Mouse (Mus musculus) kidney, adult 9 months (tissue): ENCODE results near the gene Exoc6b.

Experiments
- DNase-seq: peaks from one replicate; pipeline ENCODE4 v3.0.0; 2022

Gene Exoc6b

DNA sequence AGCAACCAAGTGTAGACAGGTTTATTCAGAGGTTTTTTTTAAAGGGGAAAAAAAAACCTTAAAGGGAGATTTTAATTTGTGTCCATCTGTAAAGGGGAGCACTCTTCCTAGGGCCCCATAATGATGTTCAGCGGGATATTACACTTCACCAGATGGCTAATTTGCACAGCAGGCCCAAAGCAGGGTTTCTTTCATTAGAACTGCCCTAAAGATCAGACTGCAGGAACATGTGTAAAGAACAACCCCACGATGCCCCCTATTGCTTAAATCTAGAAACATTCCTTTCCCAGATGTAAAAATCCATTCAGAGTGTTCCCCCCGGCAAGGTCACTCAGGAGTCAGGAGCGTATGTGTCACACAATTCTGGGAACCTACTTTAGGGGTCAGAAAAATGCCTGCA, 202.2 kb downstream of the Exoc6b start:
- DNase-seq: peak; percentile 24

DNA sequence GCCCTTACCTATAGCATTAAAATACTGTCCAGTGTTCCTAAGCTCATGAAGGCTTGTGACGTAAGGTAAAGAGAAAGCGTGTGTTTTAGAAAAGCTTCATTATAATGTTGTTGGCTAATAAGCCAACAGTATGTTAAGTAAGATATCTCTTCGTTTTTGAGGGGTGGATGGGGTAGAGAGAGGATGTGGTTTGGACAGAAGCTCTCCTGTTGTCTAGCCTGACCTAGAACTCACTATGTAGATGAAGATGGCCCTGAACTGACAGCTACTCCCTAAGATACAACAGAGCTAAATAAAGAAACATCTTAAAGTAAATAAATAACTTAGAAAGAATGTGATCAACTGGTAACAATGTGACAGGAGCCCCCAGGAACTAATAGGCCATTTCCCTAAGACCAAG, 204.7 kb downstream of the Exoc6b start:
- DNase-seq: no peak

DNA sequence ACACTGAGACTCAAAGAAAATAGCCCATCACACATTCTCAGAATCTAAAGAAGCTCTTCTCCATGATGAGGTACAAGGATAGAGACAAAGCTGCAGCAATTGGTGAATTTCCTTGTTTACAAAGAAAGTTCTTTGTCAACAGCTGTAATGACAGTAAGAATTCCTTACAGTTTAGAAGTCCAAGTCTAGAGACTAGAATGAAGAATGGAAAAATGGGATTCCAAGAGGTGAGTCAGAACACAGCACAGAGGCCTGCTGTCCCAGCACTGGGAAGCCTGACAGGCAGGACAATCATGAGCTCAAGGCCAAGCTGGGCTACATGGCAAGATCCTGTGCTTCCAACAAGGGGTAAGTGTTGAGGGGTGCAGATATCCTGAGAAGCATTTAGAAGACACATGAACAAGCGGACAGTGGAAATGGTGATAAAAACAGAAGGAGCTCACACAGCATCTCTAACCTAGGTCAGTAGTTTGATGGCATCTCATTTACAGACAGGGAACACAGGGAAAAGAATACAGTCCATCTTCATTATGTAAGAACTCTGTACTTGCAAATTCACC, 205.4 kb downstream of the Exoc6b start:
- DNase-seq: no peak

DNA sequence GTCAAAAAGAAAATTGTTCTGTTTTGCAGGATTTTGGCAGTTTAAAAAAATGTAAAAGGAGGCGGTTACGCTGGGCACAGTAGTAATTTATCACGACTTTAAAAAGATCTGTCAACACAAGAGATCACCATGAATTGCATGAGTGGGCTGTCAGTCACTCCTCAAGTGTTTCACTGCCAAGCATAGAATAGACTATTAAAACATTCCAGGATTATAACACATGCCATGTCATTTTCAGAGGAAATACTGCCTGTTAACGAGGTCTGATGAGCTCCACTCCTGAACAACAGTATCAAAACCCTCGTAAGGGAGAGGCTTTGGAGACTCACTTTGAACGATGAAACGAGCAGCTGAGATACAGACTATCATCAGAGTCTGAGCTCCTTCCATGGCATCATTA, 223.6 kb downstream of the Exoc6b start:
- no peak for DNase-seq

DNA sequence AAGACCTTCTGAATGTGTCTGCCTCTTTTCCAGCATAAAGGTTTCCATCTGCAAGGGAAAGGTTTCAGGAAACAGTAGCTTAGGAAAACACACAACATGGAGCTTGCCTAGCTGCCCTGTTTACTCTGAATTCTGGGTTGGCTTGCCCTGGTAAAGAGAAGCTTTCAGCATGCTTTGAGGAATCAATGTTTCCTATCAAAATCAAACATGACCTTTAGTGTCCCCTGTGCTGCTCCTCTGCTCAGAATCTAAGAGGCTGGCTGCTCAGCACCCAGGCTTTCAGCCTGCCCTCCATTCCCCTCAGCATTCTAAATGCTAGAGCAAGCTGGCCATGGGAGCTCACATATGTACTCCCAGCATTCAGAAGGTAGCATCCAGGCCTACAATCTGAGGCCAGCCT, 228.2 kb downstream of the Exoc6b start:
- no peak for DNase-seq

DNA sequence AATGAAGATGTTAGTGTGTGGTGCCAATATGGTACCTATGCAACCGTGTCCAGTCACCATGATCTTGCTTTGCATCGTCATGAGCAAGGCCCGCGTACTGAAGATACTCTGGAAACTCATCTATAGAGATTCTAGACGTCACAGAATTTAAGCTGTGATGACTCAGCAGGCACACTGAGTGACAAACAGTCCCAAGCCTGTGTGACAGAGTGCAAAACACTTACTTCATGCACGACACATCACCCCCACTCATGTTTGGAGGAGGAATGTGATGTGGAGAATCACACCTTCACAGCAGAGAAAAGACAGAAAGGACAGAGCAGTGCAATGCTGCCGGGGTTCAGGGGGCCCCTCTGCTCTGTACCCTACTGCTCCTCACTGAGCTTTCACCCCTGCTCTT, 261.8 kb downstream of the Exoc6b start:
- no peak for DNase-seq

DNA sequence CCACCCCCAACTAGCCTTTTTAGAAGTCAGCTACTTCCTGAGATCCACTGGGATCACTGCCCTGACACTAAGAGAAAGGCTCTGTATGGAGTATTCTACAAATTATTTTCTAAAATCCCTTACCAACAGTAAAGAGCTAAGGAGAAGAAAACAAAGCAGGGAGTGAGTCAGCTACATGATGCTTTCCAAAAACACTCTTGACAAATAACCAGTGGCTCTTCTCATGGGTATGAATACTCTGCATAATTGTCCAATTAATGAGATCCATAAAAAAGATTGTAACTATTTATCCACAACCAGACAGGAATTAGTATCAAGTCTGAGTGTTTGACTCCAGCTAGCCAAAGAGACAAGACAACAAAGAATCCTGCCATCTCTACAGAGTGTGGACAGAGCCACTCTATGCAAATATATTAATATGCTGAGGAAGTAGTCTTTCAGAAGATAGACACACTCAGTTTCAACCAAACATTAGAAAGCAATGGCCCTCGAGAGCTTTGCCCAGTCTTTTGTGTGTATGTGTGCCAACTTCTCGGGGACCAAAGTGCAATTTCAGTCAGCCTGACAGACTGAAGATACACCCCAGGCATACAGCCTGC, 263.1 kb downstream of the Exoc6b start:
- no peak for DNase-seq

DNA sequence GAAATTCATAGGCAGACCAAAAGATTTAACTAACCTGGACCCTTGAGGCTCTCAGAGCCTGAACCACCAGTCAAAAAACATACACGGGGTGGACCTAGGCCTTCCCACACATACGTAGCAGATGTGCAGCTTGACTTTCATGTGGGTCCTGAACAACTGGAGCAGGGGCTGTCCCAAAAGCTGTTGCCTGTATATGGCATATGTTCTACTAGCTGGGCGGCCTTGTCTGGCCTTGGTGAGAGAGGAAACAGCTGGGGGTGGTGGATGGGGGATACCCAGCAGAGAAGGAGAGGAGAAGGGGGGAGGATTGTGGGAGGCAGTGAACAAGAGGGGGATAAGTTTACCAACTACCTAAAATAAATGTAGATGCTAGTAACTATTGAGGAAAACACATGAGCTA, 270.6 kb downstream of the Exoc6b start:
- no peak for DNase-seq

DNA sequence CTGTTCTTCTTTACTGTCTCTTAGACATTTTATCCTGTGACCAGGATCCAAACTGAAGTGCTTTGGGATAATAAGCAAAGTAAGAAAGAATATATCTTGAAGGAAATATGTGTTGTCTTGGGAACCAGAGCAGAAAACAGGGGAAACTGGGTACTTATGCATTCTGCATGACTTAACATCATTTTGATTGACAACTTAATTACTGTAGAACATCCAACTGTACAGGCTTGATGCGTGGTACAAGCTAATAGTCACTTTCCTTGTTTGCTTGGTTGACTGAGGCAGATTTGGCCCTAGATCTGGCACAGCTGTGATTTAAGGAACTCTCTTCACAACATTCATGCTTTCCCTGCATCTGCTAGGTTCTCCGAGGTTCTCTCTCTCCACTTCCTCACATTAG, 285.3 kb downstream of the Exoc6b start:
- no peak for DNase-seq

DNA sequence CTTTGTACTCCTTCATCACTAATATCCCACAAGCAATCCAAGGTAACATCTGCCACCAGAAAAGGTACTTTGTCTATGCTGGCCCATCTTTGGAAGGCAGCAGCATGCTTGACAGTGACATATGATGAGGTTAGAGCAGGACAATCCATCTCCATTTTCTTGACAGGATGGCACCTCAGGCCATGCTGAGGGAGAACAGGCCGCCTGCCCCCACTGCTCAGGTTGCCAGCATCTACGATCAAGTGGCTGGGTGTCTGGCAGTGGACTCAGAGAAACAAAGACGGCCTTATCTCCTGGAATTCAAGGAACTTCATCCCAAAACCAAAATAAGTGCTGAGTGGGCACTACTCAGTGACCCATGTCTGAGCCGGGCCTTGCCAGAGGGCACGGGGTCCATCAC, 289.3 kb downstream of the Exoc6b start:
- DNase-seq: no peak

DNA sequence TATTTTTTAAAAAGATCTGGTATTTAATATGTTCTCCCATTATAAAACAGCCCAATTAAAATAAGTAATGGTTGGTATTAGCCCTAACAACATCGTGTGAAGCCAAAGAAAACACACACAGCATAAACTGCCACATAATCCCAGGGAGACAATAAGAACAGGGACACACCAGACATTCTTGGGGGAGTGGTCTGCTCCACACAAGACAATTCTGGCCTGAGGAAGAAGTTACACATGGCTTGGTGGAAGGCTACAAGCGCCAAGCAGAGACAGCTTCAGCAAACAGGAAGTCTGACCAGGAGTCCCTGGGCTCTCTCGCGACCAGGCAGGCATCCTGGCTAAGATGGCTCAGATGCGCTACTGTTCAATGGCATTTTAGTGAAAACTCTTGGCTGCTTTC, 290.3 kb downstream of the Exoc6b start:
- DNase-seq: peak; percentile 6

DNA sequence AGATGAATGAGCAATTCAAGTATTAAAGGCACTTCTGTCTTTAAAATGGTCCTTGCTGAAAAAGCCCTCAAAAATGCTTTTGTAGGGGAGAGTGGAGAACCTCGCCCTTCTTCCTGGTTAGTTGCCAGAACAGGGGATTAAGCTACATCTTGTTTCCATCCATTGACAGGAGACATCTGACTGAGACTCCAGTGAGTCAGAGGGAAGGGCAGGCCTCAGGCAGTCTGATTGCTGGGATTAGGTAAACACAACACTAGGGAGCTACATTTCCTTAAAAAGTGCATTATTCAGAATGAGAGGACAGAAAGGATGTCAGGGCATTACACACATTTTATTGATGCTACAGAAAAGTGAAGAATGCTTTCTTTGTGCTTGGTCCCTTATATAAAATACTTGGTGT, 293.4 kb downstream of the Exoc6b start:
- no peak for DNase-seq

DNA sequence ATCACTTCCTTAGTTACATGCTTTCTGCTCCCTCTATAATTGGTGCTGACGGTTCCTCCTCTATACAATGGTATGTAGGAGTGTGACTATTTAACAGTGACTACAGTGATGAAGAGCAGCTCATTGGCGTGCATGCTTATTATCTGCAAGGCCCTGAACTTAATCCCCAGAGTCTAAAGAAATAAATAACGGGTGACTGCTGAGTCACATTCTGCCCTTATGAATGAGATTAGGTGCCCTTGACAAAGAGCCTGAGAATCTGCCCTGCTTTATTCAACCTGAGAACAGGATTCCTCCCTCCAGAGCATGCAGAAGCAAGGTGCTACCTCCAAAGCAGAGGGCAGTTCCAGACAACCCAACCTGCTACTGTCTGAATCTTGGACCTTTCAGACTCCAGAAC, 314.0 kb downstream of the Exoc6b start:
- DNase-seq: no peak

DNA sequence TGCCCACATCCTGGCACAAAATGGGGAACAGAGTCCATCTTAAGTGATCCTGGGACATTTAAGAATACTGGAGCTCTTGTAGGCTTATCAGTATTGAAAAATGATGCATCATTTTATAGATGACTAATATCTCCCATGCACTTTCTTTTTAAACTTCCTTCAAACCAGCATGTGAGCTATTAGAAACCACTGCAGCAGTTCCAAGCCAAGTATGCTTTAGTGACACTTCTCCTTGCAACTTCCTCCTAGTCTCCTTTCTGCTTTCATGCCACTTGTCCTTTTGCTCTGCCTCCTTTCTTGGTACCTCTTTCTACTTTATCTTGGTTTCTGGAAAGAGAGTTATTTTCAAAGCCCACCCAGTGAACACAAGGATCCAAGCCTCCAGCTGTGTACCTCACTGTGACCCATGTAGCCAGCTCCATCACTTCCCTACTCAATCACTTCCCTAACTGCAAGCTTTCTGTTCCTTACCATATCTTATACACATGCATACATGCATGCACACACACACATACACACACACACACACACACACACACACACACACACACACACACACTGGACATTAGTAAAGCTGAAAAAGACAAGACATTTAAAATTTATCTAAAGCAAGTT, 316.4 kb downstream of the Exoc6b start:
- DNase-seq: no peak

DNA sequence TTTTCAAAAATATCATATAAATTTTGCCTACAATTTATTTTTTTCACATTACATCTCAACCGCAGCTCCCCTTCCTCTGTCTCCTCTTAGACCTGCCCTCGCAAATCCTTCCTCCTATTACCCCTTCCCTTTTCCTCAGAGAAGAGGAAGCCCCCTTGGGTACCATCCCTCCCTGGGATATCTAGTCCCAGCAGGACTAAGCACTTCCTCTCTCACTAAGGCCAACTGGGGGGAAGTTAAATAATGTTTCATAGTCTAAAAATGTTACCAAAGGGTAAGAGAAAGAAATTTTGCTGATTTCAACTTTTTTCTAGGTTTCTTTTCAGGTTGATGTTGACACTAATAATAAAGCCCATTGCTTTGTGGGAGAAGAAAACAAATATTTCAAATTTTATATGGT, 317.9 kb downstream of the Exoc6b start:
- no peak for DNase-seq

DNA sequence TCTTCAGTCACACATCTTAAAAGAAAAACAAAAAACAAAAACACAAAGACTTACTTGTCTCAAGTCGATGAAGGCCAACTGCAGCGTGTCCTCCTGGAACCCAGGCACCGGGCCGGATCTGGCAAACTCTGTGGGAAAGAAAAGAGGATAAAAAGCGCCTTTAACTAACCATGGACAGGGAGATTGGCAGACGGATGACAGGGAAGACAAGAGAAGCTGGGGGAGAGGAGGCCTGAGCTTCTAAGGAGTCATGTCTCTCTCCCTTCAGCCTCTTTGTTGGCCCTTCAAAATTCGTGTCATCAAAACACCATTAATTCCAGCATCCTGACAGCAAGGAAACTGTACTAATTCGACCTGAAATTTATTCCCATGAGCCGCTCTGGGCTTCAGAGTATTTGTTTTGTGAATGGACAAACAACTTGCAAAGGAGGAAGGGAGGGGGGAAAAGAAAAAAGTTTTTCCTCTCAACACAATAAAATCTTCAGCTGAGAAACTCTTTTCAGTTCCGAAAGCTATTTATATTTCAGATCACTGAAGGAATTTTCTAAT, 322.4 kb downstream of the Exoc6b start:
- no peak for DNase-seq

DNA sequence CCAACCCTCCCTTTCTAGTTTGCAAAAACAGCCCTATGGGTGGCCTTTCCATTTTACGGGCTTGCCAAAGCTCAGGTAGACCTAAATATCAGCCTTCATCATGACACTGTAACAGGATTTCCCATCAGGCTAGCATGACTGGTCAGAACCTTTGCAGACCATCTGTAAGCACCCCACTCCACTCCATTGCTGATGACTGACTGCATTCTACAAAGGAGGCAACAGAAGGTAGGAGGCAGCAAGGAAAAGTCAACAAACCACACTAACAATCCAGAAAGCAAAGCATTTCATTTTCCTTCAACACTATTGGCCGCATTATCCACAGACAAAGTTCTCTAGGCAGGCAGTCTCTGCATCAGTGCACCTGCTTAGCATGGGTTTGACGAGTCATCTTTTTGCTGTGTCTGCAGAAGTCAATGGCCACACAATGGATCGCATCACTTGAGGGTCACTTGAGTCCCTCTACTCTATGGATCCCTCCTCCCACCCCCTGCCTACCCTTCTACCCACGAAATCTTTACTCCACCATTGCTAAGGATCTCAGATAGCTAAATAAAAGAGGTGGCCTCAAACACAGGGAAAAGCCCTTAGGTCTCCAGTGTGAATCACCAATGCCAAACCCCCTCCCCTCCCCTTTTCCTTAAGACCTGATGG, 323.0 kb downstream of the Exoc6b start:
- DNase-seq: no peak

DNA sequence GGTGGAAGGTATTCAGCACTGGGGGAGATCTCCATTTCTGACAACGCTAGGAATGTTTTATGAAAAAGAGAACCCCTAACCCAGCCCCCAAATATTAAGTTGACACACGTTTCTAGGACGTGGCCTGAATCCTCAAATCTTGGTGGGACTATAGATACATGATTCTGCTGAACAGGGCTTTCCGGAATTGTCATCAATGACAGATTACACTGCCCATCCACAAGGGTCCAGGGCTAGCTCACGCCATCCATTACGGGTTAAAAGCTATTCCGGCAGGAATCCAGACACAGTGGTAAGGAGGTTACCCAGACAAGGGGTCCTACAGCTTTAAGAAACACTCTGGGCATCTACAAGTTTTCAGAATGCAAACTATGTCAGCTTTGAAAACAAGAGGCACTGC, 323.7 kb downstream of the Exoc6b start:
- DNase-seq: no peak

DNA sequence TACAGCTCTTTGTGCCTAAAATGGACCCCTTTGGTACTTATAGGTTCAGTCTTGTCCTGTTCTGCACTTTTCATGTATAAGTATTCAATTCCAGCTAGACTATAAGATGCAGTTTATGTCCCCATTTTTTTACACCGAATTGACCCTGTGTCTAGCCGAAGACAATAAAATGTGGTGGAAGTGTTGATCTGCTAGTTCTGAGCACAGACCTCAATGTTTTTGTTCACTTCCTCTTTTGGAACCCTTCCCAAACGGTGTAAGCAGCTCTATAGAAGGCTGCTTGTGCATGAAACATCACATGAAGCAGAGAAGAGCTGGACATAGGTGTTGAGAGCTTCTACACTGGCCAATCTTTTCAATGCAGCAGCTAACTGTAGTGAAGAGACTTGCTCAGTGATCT, 327.1 kb downstream of the Exoc6b start:
- no peak for DNase-seq

DNA sequence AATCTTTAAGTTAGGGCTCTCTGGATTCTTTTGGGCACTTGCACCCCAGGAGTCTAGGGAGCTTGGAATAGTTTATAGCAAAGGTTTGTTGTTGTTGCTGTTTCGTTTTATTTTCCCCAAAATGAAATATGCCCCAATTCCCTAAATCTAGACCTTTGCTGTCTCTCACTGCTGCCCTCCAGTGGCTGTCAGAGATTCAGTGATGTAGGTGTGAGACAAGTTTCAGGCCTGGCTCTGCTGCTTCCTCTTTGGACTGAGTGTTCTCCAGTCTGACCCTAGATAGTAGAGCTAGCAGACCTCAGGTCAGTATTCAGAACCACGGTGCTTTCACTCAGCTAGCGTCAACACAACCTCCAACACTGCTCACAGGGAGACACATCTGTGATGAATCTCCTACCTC, 332.4 kb downstream of the Exoc6b start:
- peak; percentile 48 for DNase-seq

DNA sequence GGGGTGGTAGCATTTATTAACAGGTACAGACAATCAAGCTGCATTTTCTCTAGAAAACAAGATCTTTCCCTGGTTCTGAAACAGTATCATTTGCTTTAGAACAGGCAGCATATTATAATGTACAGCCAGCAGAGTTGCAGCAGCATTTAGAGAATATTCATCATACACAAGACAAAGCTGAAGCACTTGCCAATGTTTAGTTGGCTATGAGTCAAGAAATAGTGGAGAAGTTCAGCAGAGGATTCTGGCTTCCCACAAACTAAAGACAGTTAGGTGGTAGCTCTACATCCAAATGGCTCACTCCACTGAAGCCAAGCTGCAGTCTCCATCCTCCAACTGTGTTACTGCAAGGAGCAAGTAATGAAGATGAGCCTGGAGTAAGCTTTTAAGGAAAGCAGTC, 342.4 kb downstream of the Exoc6b start:
- DNase-seq: no peak

DNA sequence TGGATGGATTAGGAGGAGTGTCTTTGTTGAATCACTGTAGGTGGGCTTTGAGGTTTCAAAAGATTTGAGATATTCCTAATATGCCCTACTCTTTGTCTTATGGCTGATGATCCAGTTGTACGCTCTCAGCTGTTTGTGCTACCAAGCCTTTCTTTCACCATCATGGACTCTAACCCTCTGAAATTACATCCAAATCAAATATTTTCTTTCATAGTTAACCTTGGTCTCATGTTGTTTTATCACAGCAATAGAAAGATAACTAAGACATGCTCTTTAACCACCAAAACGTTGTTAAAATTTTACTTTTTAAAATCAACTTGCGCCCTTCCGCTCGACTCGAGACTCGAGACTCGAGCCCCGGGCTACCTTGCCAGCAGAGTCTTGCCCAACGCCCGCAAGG, 356.1 kb downstream of the Exoc6b start:
- DNase-seq: no peak

DNA sequence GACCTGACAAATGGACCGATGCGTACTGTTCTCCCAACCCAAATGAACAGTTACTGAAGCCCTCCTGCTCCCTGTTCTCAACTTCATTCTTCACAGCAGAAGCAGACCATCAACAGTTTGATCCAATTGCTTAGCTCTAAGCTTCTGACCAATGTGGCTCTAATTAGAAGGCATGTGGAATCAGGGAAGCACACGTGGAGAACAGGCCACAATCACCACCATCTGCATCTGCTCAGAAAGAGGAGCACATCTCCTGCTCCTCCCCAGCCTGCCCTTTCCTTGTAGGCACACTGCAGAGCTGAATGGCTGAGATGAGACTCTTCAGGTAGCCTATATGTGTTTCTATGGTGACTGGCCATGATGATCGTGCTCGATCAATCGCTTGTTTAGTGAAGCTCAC, 358.5 kb downstream of the Exoc6b start:
- DNase-seq: no peak

DNA sequence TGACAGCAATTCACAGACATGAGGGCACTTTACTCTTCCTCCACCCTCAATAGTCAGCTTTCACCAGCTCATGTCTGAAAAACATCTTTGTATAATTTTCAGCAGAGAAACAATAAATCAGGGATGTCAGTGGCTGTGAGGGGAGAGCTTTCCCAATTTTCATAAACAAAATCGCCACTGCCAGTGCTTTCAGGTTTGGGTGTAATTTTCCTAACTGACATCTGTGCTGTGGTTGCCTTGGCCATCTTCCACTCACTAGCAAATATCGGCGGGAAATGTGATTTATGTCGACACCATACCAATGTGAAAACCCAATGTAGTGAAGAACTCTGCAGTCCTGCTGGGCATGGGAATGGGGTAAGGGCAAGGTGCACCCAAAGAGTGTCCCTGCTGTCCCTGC, 360.7 kb downstream of the Exoc6b start:
- DNase-seq: no peak
